Mouse (Mus musculus) small intestine, adult 2 months (tissue): Measurements from ENCODE around the gene Pgm1. TPM values are rescaled to one million over a fixed set of nuclear protein-coding genes. Genes with fewer than 3 reads are reported as not detected.
A peak's percentile ranks its signal among the peaks of the same experiment; 100 is the strongest.

ENCODE experiments used
- H3K27ac ChIP-seq: fragments of 200-500 bp; 2 replicates; pipeline ENCODE4 v1.5.1; 2012; ENCODE audit warnings: low read depth, low read length, control low read depth, inconsistent platforms; ENCODE audit not compliant: insufficient read depth
- H3K27me3 ChIP-seq: fragments of 200-500 bp; 2 replicates; pipeline ENCODE4 v1.6.1; 2012; ENCODE audit warnings: mild to moderate bottlenecking, moderate library complexity, low read length, inconsistent platforms; ENCODE audit not compliant: control insufficient read depth, insufficient read depth
- H3K36me3 ChIP-seq: fragments of 200-500 bp; 2 replicates; pipeline ENCODE4 v1.6.1; 2012; ENCODE audit warnings: mild to moderate bottlenecking, low read length, control low read depth, inconsistent platforms; ENCODE audit not compliant: control insufficient read depth, insufficient read depth
- H3K4me1 ChIP-seq: fragments of 200-500 bp; 2 replicates; pipeline ENCODE4 v1.6.1; 2012; ENCODE audit warnings: low read length, inconsistent platforms, mixed read lengths; ENCODE audit not compliant: control insufficient read depth, insufficient read depth, insufficient read length
- H3K4me3 ChIP-seq: fragments of 200-500 bp; 2 replicates; pipeline ENCODE4 v1.5.1; 2012; ENCODE audit warnings: low read depth, mild to moderate bottlenecking, control low read depth, inconsistent platforms, low read length, moderate library complexity
- CTCF ChIP-seq: fragments of 200-500 bp; IDR thresholded peaks from 2 replicates; pipeline ENCODE4 v1.5.1; 2012; ENCODE audit warnings: low read depth, mild to moderate bottlenecking, control low read depth, inconsistent platforms, low read length, moderate library complexity, mixed read lengths; ENCODE audit not compliant: insufficient replicate concordance, insufficient read length; ENCODE audit errors: extremely low read depth
- POLR2A ChIP-seq: fragments of 200-500 bp; IDR thresholded peaks from 2 replicates; pipeline ENCODE4 v1.6.1; 2012; ENCODE audit warnings: low read depth, mild to moderate bottlenecking, control low read depth, inconsistent platforms, low read length, moderate library complexity
- WGBS: fragments of 180-500 bp; shearing (Covaris S2); methylation state at CpG from one replicate; pipeline ENCODE4 v1.1.7; 2018; 5-methylcytosine and 5-hydroxymethylcytosine counted together
- polyA plus RNA-seq: library from polyadenylated mRNA; depleted of rRNA; stranded (reverse); fragments of >200 nt; gene quantifications from 2 replicates; pipeline ENCODE4 v1.2.3, GENCODE M21; 2012; rRNA removed

Pgm1 gene
- 13.1 and 23.8 TPM in 2 replicates for polyA plus RNA-seq

GRCm38 (mm10) chr4:99929149-99929612, at the start of gene Pgm1:
TSS of gene Pgm1 (plus strand) at chr4:99929414.
- H3K4me3 ChIP-seq, result peak within 1 kb of the TSS; percentile 77
- TF ChIP-seq POLR2A, result peak; percentile 24; the same call in 1 of the 2 replicates
- TF ChIP-seq CTCF, result no peak
- WGBS, result 1% methylated on average over 23 of the region's 23 CpGs
- H3K27me3 ChIP-seq, result no peaks in the 10 kb centered on the region
- H3K36me3 ChIP-seq, result no peaks in the 10 kb centered on the region
- peak within 1 kb of the TSS; percentile 88 for H3K27ac ChIP-seq
- H3K4me1 ChIP-seq, result peaks cover 4% of the 10 kb centered on the region

GRCm38 (mm10) chr4:99881882-99882281, 47.3 kb upstream of the Pgm1 start:
- Histone ChIP-seq H3K4me3 (no peak overlapping the region), H3K27me3 (no peaks in the 10 kb centered on the region), H3K36me3 (no peaks in the 10 kb centered on the region), H3K27ac (no peak overlapping the region), H3K4me1 (no peaks in the 10 kb centered on the region)
- TF ChIP-seq POLR2A (no peak), CTCF (no peak)

- Histone ChIP-seq H3K4me3 (no peak overlapping the region), H3K4me1 (no peaks in the 10 kb centered on the region), H3K27me3 (no peaks in the 10 kb centered on the region), H3K36me3 (no peaks in the 10 kb centered on the region), H3K27ac (no peak overlapping the region)
- TF ChIP-seq POLR2A (no peak), CTCF (no peak)
Observed at GRCm38 (mm10) chr4:99882405-99882804, 46.8 kb upstream of the Pgm1 start.

GRCm38 (mm10) chr4:99913894-99914451, 15.2 kb upstream of the Pgm1 start:
- no peaks in the 10 kb centered on the region for H3K4me1 ChIP-seq
- TF ChIP-seq POLR2A, result no peak
- no peak for TF ChIP-seq CTCF
- no peaks in the 10 kb centered on the region for H3K27me3 ChIP-seq
- H3K36me3 ChIP-seq, result no peaks in the 10 kb centered on the region
- 68% methylated on average over 4 of the region's 4 CpGs for WGBS
- H3K4me3 ChIP-seq, result no peak overlapping the region
- no peak overlapping the region for H3K27ac ChIP-seq

GRCm38 (mm10) chr4:99926380-99926779, 2.8 kb upstream of the Pgm1 start:
- Histone ChIP-seq H3K4me3 (no peak overlapping the region), H3K36me3 (no peaks in the 10 kb centered on the region), H3K27me3 (no peaks in the 10 kb centered on the region), H3K4me1 (peaks cover 4% of the 10 kb centered on the region), H3K27ac (no peak overlapping the region)
- 72% methylated on average over 4 of the region's 4 CpGs for WGBS
- no peak for TF ChIP-seq POLR2A
- TF ChIP-seq CTCF, result no peak

- H3K36me3 ChIP-seq, result no peaks in the 10 kb centered on the region
- no peak overlapping the region for H3K27ac ChIP-seq
- H3K4me1 ChIP-seq, result peaks cover 4% of the 10 kb centered on the region
- TF ChIP-seq CTCF, result no peak
- no peak for TF ChIP-seq POLR2A
- no peak overlapping the region for H3K4me3 ChIP-seq
- no peaks in the 10 kb centered on the region for H3K27me3 ChIP-seq
- 39% methylated on average over 6 of the region's 6 CpGs for WGBS
Observed at GRCm38 (mm10) chr4:99928521-99928920, 693 bp upstream of the Pgm1 start.

- Histone ChIP-seq H3K4me1 (peaks cover 4% of the 10 kb centered on the region), H3K27ac (peak within 1 kb of the TSS; percentile 88), H3K36me3 (no peaks in the 10 kb centered on the region), H3K4me3 (peak within 1 kb of the TSS; percentile 77), H3K27me3 (no peaks in the 10 kb centered on the region)
- under 1% methylated on average over 56 of the region's 57 CpGs for WGBS
- TF ChIP-seq CTCF, result no peak
- peak; percentile 8; the same call in 1 of the 2 replicates for TF ChIP-seq POLR2A
Observed at GRCm38 (mm10) chr4:99929613-99930517, 651 bp downstream of the Pgm1 start, which contains the start of gene Itgb3bp. TSS of gene Itgb3bp (minus strand) at chr4:99929813.
